Mouse (Mus musculus) bone marrow, adult 2 months (tissue): ENCODE results near the gene Gjc1.

ENCODE experiments used
- CTCF ChIP-seq: fragments of 200-500 bp; IDR thresholded peaks from 2 replicates; pipeline ENCODE4 v1.5.1; 2011; ENCODE audit warnings: low read length, control low read depth; ENCODE audit not compliant: control insufficient read depth, insufficient read depth
- POLR2A ChIP-seq: fragments of 200-500 bp; IDR thresholded peaks from 2 replicates; pipeline ENCODE4 v1.6.1; 2011; ENCODE audit warnings: low read depth, mild to moderate bottlenecking, control low read depth, low read length, borderline replicate concordance; ENCODE audit not compliant: control insufficient read depth

GRCm38 (mm10) chr11:102783443-102783842 lies 36.1 kb downstream of the Gjc1 start:
- TF ChIP-seq CTCF, result no peak
- TF ChIP-seq POLR2A, result no peak
